Mouse (Mus musculus): ENCODE data around the gene Rhobtb3. TPM values are rescaled to one million over a fixed set of nuclear protein-coding genes. Genes with fewer than 3 reads are reported as not detected.
"Not testable (repeated sequence)": the region's sequence is repeated elsewhere in the genome, so short reads cannot be mapped to it uniquely, and the experiment has no call there.

The Rhobtb3 gene
- polyA plus RNA-seq, 1 experiment from 2014 or later, result 44.0 TPM

DNA sequence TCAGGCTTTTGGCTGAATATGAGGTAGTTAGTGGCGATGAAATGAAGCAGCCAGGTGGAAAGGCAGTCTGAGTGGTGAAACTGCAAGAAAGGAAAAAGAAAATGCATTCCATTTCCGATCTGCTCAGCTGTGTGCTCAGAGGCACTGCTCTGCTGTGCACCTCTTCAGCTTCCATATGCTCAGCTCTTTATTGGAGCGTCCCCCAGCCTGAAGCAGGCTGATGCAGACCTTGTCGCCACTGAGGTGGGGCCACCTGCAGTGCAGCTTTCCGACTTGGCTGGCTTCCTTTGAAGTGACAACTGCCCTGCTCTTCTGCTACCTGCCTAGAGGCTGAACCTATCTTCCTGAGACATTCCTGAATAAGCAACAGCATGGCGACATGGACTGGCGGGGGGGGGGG, 67.5 kb downstream of the Rhobtb3 start:
- not testable (repeated sequence) for H3K27me3 ChIP-seq; H3K9ac ChIP-seq; ATAC-seq (ENCODE audit: insufficient number of reproducible peaks, insufficient read depth, low FRiP score, low TSS enrichment, low read depth); H3K27ac ChIP-seq; H3K4me2 ChIP-seq; H3K9me3 ChIP-seq; H3K4me3 ChIP-seq; H3K4me1 ChIP-seq
- H3K36me3 ChIP-seq, result peaks cover 53% of the 10 kb centered on the region
- WGBS, result 69% methylated on average over 7 of the region's 7 CpGs

DNA sequence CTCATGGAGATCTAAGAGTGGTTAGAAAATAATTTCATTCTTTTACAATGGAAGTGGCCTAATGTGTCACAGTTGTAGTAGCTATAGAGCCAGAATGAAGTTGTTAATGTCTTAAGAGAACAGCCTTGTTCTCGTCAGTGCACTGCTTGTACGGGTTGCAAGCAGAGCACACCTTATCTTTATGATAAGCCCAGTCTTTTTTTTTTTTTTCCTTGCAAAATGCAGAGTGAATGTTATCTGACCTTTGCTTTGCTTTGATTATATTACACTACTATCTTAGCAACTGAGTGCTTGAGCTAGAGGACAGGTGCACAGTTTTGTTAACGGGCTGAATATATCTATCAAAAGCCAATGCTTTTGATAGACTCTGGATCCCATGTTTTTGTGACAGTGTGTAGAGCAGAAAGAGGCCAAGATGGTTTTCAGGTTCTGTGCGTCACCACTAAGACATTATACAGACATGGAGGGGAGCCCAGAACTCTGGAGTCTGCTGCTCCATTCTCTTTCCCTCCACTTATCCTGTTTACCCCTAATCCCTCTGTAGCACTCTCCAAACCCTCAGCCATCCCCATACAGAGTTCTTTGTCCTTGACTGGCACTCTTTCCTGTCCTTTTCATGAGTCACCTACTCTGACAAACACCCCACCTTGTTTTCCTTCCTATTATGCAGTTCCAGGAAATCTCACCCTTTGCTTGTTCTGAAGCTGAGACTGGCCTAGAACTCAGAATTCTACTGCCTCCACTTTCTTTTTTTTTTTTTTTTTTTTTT, 68.9 kb downstream of the Rhobtb3 start:
- WGBS, result 89% methylated on average over 4 of the region's 4 CpGs
- H3K4me3 ChIP-seq, result no peak overlapping the region
- H3K9me3 ChIP-seq, result no peaks in the 10 kb centered on the region
- no peak overlapping the region for H3K9ac ChIP-seq
- no peak overlapping the region for H3K27ac ChIP-seq
- H3K27me3 ChIP-seq, result no peaks in the 10 kb centered on the region
- no peaks in the 10 kb centered on the region for H3K4me1 ChIP-seq
- ATAC-seq (ENCODE audit: insufficient number of reproducible peaks, insufficient read depth, low FRiP score, low TSS enrichment, low read depth), result no peak
- no peak overlapping the region for H3K4me2 ChIP-seq
- H3K36me3 ChIP-seq, result peaks cover 57% of the 10 kb centered on the region

DNA sequence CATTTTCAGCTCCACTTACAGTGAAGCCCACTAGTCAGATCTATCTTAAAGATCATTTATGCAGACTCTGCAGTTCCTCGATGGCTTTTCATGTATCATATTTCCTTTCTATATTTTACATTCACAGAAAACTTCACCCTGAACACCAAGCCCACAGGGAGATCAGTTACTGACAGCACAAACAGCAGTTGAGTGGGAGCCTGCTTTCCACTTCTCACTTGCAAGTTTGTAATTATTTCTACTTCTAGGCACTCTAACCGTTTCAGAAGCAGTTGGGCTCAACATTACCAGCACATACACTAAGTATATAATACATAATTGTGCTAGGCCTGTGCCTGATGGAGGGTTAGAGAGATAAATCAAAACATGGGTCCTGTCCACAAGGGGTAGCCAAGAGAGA, 75.8 kb downstream of the Rhobtb3 start:
- 80% methylated on average over 2 of the region's 2 CpGs for WGBS
- no peaks in the 10 kb centered on the region for H3K4me1 ChIP-seq
- no peak overlapping the region for H3K9ac ChIP-seq
- ATAC-seq (ENCODE audit: insufficient number of reproducible peaks, insufficient read depth, low FRiP score, low TSS enrichment, low read depth), result no peak
- H3K27ac ChIP-seq, result no peak overlapping the region
- peaks cover 41% of the 10 kb centered on the region for H3K36me3 ChIP-seq
- H3K27me3 ChIP-seq, result no peaks in the 10 kb centered on the region
- H3K9me3 ChIP-seq, result no peaks in the 10 kb centered on the region
- no peak overlapping the region for H3K4me2 ChIP-seq
- no peak overlapping the region for H3K4me3 ChIP-seq

DNA sequence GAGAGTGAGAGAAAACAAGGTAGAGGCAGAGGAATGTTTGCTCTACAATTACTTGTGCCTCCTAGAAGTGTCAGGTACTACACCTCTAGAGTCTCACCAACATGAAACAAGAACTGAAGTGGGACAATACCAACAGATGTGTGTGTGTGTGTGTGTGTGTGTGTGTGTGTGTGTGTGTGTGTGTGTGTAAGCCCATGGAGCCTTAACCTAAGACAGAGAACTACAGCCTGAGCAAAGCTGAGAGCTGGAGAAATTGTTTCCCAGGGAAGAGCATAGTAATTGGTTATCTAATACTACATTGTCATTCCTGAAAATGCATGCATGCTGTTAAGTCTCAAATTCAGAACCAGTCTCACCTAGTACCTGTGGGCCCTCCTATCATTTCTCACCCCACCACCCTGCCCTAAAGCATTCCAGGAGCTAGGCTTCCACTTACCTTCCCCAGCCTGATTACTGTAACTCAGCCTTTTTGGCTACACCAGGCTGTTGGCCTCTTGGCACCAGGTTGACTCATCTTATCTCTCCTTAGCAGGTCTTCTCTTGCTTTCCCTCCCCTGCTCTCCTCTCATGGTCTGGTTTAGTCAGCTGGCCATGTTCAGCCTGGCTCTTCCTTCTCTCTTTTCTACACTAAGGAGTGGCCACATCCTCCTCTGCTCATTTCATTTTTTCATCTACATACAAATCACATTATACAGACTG, 78.1 kb downstream of the Rhobtb3 start:
- no peaks in the 10 kb centered on the region for H3K4me1 ChIP-seq
- no peak overlapping the region for H3K4me2 ChIP-seq
- no peak overlapping the region for H3K27ac ChIP-seq
- no peaks in the 10 kb centered on the region for H3K9me3 ChIP-seq
- no peak for ATAC-seq (ENCODE audit: insufficient number of reproducible peaks, insufficient read depth, low FRiP score, low TSS enrichment, low read depth)
- no peak overlapping the region for H3K9ac ChIP-seq
- no peaks in the 10 kb centered on the region for H3K27me3 ChIP-seq
- peaks cover 27% of the 10 kb centered on the region for H3K36me3 ChIP-seq
- H3K4me3 ChIP-seq, result no peak overlapping the region

DNA sequence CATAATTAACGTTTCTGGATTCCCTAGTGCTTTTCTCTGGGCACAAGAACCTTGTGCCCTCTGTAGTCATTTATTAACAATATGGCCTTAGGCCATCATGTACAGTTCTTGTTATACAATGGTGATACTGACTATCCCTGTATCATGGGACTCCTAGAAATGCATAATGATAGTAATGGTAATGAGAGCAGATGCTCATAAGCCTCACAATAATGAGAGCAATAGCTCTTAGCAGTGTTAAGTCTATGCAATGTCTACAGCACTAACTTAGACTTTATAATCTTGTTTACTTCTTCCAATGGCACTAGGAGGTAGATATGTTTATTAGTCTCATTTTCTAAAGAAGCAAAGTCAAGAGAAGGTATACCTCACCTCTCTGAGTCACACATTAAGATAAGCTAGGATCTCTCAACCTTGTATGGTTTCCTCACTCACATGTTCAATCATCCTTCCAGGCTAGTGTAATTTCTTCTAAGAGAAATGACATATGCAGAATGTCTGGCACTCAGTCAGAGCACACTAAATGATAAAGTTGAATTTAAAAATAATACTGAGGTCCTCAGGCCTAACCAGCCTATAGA, 84.4 kb downstream of the Rhobtb3 start:
- no peaks in the 10 kb centered on the region for H3K27me3 ChIP-seq
- no peak overlapping the region for H3K4me2 ChIP-seq
- no peak for ATAC-seq (ENCODE audit: insufficient number of reproducible peaks, insufficient read depth, low FRiP score, low TSS enrichment, low read depth)
- no peaks in the 10 kb centered on the region for H3K36me3 ChIP-seq
- no peak overlapping the region for H3K9ac ChIP-seq
- no peak overlapping the region for H3K27ac ChIP-seq
- H3K4me1 ChIP-seq, result no peaks in the 10 kb centered on the region
- 87% methylated on average over 1 of the region's 1 CpGs for WGBS
- H3K4me3 ChIP-seq, result no peak overlapping the region
- H3K9me3 ChIP-seq, result 0 out of 2 replicates have a peak, but pooled peaks cover 4% of the 10 kb centered on the region

DNA sequence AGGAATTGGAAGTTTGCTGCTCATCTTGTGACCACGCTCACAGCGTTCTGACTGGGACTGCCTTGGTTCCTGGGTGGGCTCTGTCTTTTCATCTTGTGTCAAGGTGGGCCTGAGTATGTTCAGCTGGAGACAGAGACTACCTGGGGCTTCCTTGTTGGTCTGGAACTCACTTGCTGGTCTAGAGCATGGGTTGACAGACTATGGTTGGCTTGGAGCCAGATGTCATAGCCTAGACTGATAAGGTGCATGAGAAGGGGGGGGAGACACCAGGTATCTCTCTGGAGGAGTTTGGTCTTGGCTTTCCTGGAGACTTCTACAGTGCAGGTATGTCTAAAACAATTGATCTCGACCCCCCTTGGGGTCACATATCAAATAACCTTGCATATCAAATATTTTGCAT, 90.6 kb downstream of the Rhobtb3 start:
- H3K9ac ChIP-seq, result no peak overlapping the region
- H3K4me1 ChIP-seq, result no peaks in the 10 kb centered on the region
- H3K36me3 ChIP-seq, result 0 out of 2 replicates have a peak, but pooled peaks cover 4% of the 10 kb centered on the region
- no peak overlapping the region for H3K4me3 ChIP-seq
- H3K4me2 ChIP-seq, result no peak overlapping the region
- no peak overlapping the region for H3K27ac ChIP-seq
- H3K27me3 ChIP-seq, result no peaks in the 10 kb centered on the region
- 0 out of 2 replicates have a peak, but pooled peaks cover 4% of the 10 kb centered on the region for H3K9me3 ChIP-seq
- WGBS, result 84% methylated on average over 3 of the region's 3 CpGs
- ATAC-seq (ENCODE audit: insufficient number of reproducible peaks, insufficient read depth, low FRiP score, low TSS enrichment, low read depth), result no peak

DNA sequence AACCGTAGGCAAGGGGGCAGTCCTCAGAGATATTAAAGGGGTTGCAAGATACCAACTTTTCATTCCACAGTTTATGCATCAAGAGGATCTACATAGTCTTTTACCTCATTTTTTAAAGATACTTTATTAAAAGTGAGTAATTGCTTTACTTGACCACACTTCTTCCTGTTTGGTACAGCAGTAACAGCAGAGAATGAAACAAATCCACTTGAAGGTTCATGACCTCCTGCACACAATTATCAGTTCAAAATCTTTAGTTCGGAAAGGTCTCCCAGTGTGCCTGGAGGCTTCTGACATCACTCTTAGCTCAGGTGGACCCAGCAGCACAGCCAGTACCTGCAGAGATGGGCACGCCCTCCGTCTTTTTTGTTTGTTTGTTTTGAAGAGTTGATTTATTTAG, 91.7 kb downstream of the Rhobtb3 start:
- Histone ChIP-seq H3K27ac (no peak overlapping the region), H3K36me3 (0 out of 2 replicates have a peak, but pooled peaks cover 4% of the 10 kb centered on the region), H3K27me3 (no peaks in the 10 kb centered on the region), H3K4me3 (no peak overlapping the region), H3K4me2 (no peak overlapping the region), H3K4me1 (no peaks in the 10 kb centered on the region), H3K9ac (no peak overlapping the region), H3K9me3 (0 out of 2 replicates have a peak, but pooled peaks cover 4% of the 10 kb centered on the region)
- WGBS, result 77% methylated on average over 4 of the region's 4 CpGs
- ATAC-seq (ENCODE audit: insufficient number of reproducible peaks, insufficient read depth, low FRiP score, low TSS enrichment, low read depth), result no peak

DNA sequence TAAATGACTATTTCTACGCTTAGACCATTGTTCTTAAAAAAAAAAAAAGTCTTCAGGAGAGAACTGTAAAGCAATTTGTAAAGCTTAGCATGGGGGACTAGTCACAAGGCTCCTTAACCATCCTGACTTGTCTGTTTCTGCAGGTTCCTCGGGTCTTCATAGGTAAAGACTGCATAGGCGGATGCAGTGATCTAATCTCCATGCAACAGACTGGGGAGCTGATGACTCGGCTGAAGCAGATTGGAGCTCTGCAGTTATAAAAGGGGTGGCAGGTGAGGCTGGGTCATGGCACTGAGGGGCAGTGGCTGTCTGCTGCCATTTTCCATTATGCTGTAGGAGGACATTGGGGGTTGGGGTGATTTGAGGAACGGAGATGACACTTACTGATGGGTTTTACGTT, 96.7 kb downstream of the Rhobtb3 start:
- Histone ChIP-seq H3K27ac (no peak overlapping the region), H3K27me3 (no peaks in the 10 kb centered on the region), H3K9ac (no peak overlapping the region), H3K36me3 (0 out of 2 replicates have a peak, but pooled peaks cover 4% of the 10 kb centered on the region), H3K4me1 (peaks cover 3% of the 10 kb centered on the region; the same call in 1 of the 2 replicates), H3K9me3 (no peaks in the 10 kb centered on the region), H3K4me3 (no peak overlapping the region), H3K4me2 (no peak overlapping the region)
- ATAC-seq (ENCODE audit: insufficient number of reproducible peaks, insufficient read depth, low FRiP score, low TSS enrichment, low read depth), result no peak
- 86% methylated on average over 6 of the region's 6 CpGs for WGBS

DNA sequence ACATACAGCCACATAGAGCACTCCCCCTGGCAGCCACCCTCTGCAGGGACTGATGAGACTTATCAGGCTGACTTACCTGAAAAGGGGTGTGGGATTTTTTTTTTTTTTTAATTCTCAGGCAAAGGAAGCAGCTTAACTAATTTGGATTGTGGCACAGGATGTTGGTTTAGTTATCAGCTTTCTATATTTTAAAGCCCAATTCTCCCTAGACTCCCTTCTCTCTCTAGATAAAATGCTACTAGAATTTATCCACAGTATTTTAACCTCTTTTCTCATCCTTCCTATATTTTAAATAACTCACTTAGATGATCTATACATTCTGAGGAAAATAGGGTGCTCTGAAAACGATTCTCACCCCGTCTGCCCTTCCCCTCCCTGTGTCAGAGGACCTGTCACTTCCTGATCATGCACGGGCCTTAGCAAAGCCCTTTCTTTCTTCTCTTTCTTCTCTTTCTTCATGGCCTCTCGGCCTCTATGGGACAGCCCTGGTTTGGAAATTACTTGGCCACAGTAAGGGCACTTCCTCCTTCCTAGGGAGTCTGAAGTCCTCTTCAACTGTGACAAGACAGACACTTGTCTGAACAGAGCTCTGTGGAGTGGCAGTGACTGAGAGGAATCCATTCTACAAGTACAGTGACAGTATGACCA, 98.1 kb downstream of the Rhobtb3 start:
- Histone ChIP-seq H3K9ac (no peak overlapping the region), H3K4me2 (no peak overlapping the region), H3K27me3 (no peaks in the 10 kb centered on the region), H3K36me3 (no peaks in the 10 kb centered on the region), H3K9me3 (no peaks in the 10 kb centered on the region), H3K27ac (no peak overlapping the region), H3K4me1 (peaks cover 13% of the 10 kb centered on the region), H3K4me3 (no peak overlapping the region)
- WGBS, result 53% methylated on average over 4 of the region's 4 CpGs
- ATAC-seq (ENCODE audit: insufficient number of reproducible peaks, insufficient read depth, low FRiP score, low TSS enrichment, low read depth), result no peak

DNA sequence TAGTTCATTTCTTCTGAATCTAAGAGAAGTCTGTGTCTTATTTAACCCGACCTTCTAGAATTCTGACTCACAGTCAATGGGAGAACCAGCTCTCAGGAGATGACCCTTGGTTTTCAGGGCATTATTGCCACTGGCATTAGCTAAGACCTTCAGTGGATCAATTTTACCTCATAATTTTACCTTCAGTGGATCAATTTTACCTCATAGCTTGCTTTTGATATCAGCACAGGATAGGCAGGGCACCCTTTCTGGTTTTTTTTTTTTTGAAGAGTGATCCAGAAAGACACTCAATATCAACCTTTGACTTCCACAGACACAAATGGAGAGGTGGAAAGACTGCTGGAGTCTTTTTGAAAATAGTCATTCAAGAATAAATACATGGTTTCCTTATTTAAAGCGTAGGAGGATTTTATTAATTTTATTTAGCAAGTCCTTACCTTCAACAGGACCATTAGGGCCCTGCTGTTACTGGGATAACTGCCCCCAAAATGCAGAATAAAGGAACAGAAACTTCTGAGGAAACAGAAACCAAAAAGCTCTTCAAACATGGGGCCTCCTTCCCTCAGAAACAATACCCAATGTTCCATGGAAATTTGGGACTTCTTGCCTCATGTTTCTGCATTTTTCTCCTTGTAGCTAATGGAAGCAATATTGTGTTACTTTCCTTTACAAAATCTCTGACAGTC, 98.7 kb downstream of the Rhobtb3 start:
- Histone ChIP-seq H3K9ac (no peak overlapping the region), H3K4me1 (peaks cover 16% of the 10 kb centered on the region), H3K27me3 (no peaks in the 10 kb centered on the region), H3K9me3 (no peaks in the 10 kb centered on the region), H3K36me3 (no peaks in the 10 kb centered on the region), H3K4me2 (no peak overlapping the region), H3K27ac (no peak overlapping the region), H3K4me3 (no peak overlapping the region)
- ATAC-seq (ENCODE audit: insufficient number of reproducible peaks, insufficient read depth, low FRiP score, low TSS enrichment, low read depth), result no peak
- 92% methylated on average over 2 of the region's 2 CpGs for WGBS

DNA sequence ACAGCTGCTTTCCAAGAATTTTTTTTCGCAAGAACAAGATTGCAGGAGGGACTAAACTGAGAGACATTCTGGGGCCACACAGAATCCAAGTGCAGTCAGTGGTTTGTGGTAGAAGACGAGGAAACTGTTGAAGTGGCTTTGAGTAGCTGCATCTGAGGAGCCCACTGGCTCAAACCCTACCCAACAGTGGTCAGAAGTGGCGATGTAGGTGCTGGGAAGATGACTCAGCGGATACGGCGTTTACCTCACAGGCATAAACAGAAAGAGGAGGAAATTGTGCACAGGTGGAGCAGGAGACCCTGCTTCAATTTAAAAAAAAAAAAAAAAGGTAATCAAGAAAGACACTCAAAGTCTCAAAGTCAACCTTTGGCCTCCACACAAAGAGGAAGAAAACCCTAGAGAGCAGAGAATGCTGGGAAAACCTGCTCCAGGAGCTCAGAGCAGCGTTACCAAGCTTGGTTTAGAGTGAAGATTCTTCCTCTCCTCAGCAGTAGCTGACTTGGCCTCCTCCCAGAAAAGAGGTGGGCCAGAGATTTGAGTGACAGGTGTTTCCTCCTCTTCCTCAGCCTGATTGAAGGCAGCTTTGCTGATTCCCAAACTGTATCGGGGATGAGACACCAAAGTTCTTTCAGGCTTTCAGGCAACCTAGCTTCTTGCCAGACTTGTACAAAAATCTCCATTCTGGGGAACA, 99.6 kb downstream of the Rhobtb3 start:
- no peak overlapping the region for H3K4me3 ChIP-seq
- no peaks in the 10 kb centered on the region for H3K36me3 ChIP-seq
- no peak for ATAC-seq (ENCODE audit: insufficient number of reproducible peaks, insufficient read depth, low FRiP score, low TSS enrichment, low read depth)
- peaks cover 21% of the 10 kb centered on the region for H3K4me1 ChIP-seq
- no peak overlapping the region for H3K9ac ChIP-seq
- no peak overlapping the region for H3K4me2 ChIP-seq
- no peak overlapping the region for H3K27ac ChIP-seq
- WGBS, result 73% methylated on average over 8 of the region's 8 CpGs
- no peaks in the 10 kb centered on the region for H3K9me3 ChIP-seq
- no peaks in the 10 kb centered on the region for H3K27me3 ChIP-seq
